ENCODE assay signal across 9 mouse cellular contexts in genomic region chr17:50069897-50070636, GRCm38 (mm10).
A peak's percentile ranks its signal among the peaks of the same experiment; 100 is the strongest.
DNase-seq lines count a peak whose midpoint lies in the region; ATAC-seq lines count a peak whose summit lies in the region.
"Had no signal": no experiment of that assay in that cellular context is flagged by ENCODE, and none has a peak within 500 bp of the region (broad histone marks: within the 10 kb centered on the region; RNA-seq: fewer than 3 reads in every experiment).

No protein-coding gene starts in this region.

- H3K4me2 ChIP-seq in kidney, embryonic 15.5 days = 0 out of 2 replicates have a peak overlapping the region, but pooled peaks have one; percentile 7
- peak overlapping the region; percentile 27 for H3K4me2 ChIP-seq in heart, embryonic 16.5 days (ENCODE audit: low read depth, low read length)

- H3K9ac ChIP-seq in kidney, embryonic 15.5 days = no peak overlapping the region
- H3K9ac ChIP-seq in heart, embryonic 16.5 days (ENCODE audit: low read length) = 0 out of 2 replicates have a peak overlapping the region, but pooled peaks have one; percentile 4

- no peak overlapping the region for H3K27ac ChIP-seq in kidney, embryonic 15.5 days
- peak overlapping the region; percentile 78 for H3K27ac ChIP-seq in heart, embryonic 16.5 days (ENCODE audit: low read length)
- H3K27ac ChIP-seq in macrophage = 0 out of 2 replicates have a peak overlapping the region, but pooled peaks have one; percentile 7
- no peak overlapping the region for H3K27ac ChIP-seq in embryonic facial prominence, embryonic 10.5 days (replicated peaks)

- H3K27me3 ChIP-seq in kidney, embryonic 15.5 days = no peaks in the 10 kb centered on the region
- no peaks in the 10 kb centered on the region for H3K27me3 ChIP-seq in heart, embryonic 16.5 days (ENCODE audit: control insufficient read depth, insufficient read depth, low read length)
- H3K27me3 ChIP-seq in embryonic facial prominence, embryonic 10.5 days (replicated peaks; ENCODE audit: low read depth, poor library complexity, severe bottlenecking) = no peaks in the 10 kb centered on the region
- H3K27me3 ChIP-seq: Patski had no signal

- peaks cover 8% of the 10 kb centered on the region; the same call in 1 of the 2 replicates for H3K4me1 ChIP-seq in kidney, embryonic 15.5 days
- peaks cover 11% of the 10 kb centered on the region for H3K4me1 ChIP-seq in heart, embryonic 16.5 days (ENCODE audit: control insufficient read depth, insufficient read depth, low read length)
- H3K4me1 ChIP-seq in embryonic facial prominence, embryonic 10.5 days = peaks cover 8% of the 10 kb centered on the region

- no peak overlapping the region for H3K4me3 ChIP-seq in kidney, embryonic 15.5 days (replicated peaks)
- H3K4me3 ChIP-seq in heart, embryonic 16.5 days (ENCODE audit: low read length) = no peak overlapping the region
- no peak overlapping the region for H3K4me3 ChIP-seq in macrophage (ENCODE audit: inconsistent target)
- no peak overlapping the region for H3K4me3 ChIP-seq in embryonic facial prominence, embryonic 10.5 days

- no peaks in the 10 kb centered on the region for H3K9me3 ChIP-seq in kidney, embryonic 15.5 days (replicated peaks)
- H3K9me3 ChIP-seq in heart, embryonic 16.5 days (replicated peaks; ENCODE audit: control insufficient read depth, low read length) = no peaks in the 10 kb centered on the region
- H3K9me3 ChIP-seq in embryonic facial prominence, embryonic 10.5 days = no peaks in the 10 kb centered on the region

- no peak for DNase-seq in kidney, postnatal 25 days
- DNase-seq in c-Kit-positive CD71-positive TER-119-negative erythroid progenitor cells, embryonic 14.5 days (ENCODE audit: low read depth) = peak; percentile 60
- no peak for DNase-seq in embryonic facial prominence, embryonic 10.5 days (ENCODE audit: low spot score)
- DNase-seq in kidney, postnatal 14 days = no peak

- no peaks in the 10 kb centered on the region for H3K79me2 ChIP-seq in macrophage (ENCODE audit: inconsistent target)

- peak; percentile 66 for ATAC-seq in kidney, embryonic 15.5 days (replicated peaks; ENCODE audit: low FRiP score)
- ATAC-seq in heart, embryonic 16.5 days (replicated peaks; ENCODE audit: extremely low read depth, insufficient read depth, low FRiP score) = peak; percentile 79
- no peak for ATAC-seq in cerebellum, adult (ENCODE audit: insufficient number of reproducible peaks, low FRiP score, low TSS enrichment)
- ATAC-seq: Patski had no signal

- WGBS in kidney, embryonic 15.5 days = 27% methylated on average over 10 of the region's 10 CpGs
- WGBS in heart, embryonic 16.5 days = 17% methylated on average over 10 of the region's 10 CpGs
- WGBS in macrophage (ENCODE audit: missing documents) = 76% methylated on average over 10 of the region's 10 CpGs
- 48% methylated on average over 10 of the region's 10 CpGs for WGBS in embryonic facial prominence, embryonic 10.5 days

- H3K36me3 ChIP-seq in kidney, embryonic 15.5 days = no peaks in the 10 kb centered on the region
- H3K36me3 ChIP-seq in heart, embryonic 16.5 days (ENCODE audit: control insufficient read depth, insufficient read depth) = peaks cover 4% of the 10 kb centered on the region; the same call in 1 of the 2 replicates
- H3K36me3 ChIP-seq in macrophage (ENCODE audit: inconsistent target) = peaks cover 31% of the 10 kb centered on the region; the same call in 1 of the 2 replicates
- no peaks in the 10 kb centered on the region for H3K36me3 ChIP-seq in embryonic facial prominence, embryonic 10.5 days (replicated peaks)

Comparison
In these comparisons a context has a peak if more than half of its experiments do, and no peak if none do; other contexts are left out.
1. H3K27ac ChIP-seq: peak in heart, embryonic 16.5 days (single experiment) and macrophage (single experiment); none in kidney, embryonic 15.5 days (single experiment) and embryonic facial prominence, embryonic 10.5 days (single experiment).